21 mouse cellular contexts compared by ENCODE assay signal in genomic region chr13:24645146-24645545, GRCm38 (mm10).
DNase-seq lines count a peak whose midpoint lies in the region; ATAC-seq and TF ChIP-seq lines count a peak whose summit lies in the region.
"Had no signal": no experiment of that assay in that cellular context is flagged by ENCODE, and none has a peak within 500 bp of the region (broad histone marks: within the 10 kb centered on the region; RNA-seq: fewer than 3 reads in every experiment).

No protein-coding gene starts in this region.

- no peaks in the 10 kb centered on the region for H3K9me3 ChIP-seq in megakaryocyte, embryonic 14.5 days
- H3K9me3 ChIP-seq: embryonic facial prominence, embryonic 10.5 days; embryonic facial prominence, embryonic 12.5 days; forebrain, embryonic 13.5 days; forebrain, embryonic 15.5 days had no signal

- H3ac ChIP-seq in myocyte (ENCODE audit: control insufficient read depth, insufficient read length) = no peak overlapping the region

- H3K36me3 ChIP-seq in megakaryocyte, embryonic 14.5 days (replicated peaks; ENCODE audit: low read length) = peaks cover 92% of the 10 kb centered on the region
- no peaks in the 10 kb centered on the region for H3K36me3 ChIP-seq in myocyte (ENCODE audit: control insufficient read depth, insufficient read depth)
- H3K36me3 ChIP-seq: embryonic facial prominence, embryonic 10.5 days; embryonic facial prominence, embryonic 12.5 days; forebrain, embryonic 15.5 days had no signal

- ATAC-seq in frontal cortex, adult (ENCODE audit: low TSS enrichment) = 0 out of 2 replicates have a peak, but pooled peaks have one; percentile 28
- no peak for ATAC-seq in megakaryocyte, adult 5-6 weeks (ENCODE audit: poor library complexity, severe bottlenecking)
- ATAC-seq: activated CD4-positive, CD25-positive, alpha-beta regulatory T cell, adult 4 months; forebrain, embryonic 13.5 days; forebrain, embryonic 15.5 days had no signal

- no peak overlapping the region for H3K4me2 ChIP-seq in myocyte (ENCODE audit: low read depth)
- H3K4me2 ChIP-seq: embryonic facial prominence, embryonic 12.5 days; forebrain, embryonic 13.5 days; forebrain, embryonic 15.5 days had no signal

- peaks cover 99% of the 10 kb centered on the region for H3K4me1 ChIP-seq in megakaryocyte, embryonic 14.5 days
- H3K4me1 ChIP-seq: embryonic facial prominence, embryonic 12.5 days had no signal

- DNase-seq in frontal cortex, adult 2 months (ENCODE audit: extremely low spot score in 1 of 2, low spot score in 1 of 2) = no peak
- DNase-seq in A20 (ENCODE audit: low read depth, low spot score) = peak; percentile 38
- DNase-seq in natural killer cell, adult 2 months (ENCODE audit: low spot score in 2 of 2) = no peak
- DNase-seq in left cerebral cortex, postnatal 14 days (ENCODE audit: low spot score in 2 of 2) = no peak
- DNase-seq: adrenal gland, adult 8-10 months; adrenal gland, postnatal 14 days; adrenal gland, postnatal 36 days; cerebellum, adult 11-12 months; cerebellum, adult 2 months; cerebellum, adult 9-10 months; cerebellum, postnatal 10 days; cerebellum, postnatal 25 days had no signal

- H3K4me3 ChIP-seq in megakaryocyte, embryonic 14.5 days (replicated peaks) = peak overlapping the region; percentile 11
- H3K4me3 ChIP-seq in myocyte = no peak overlapping the region
- H3K4me3 ChIP-seq: embryonic facial prominence, embryonic 10.5 days; embryonic facial prominence, embryonic 12.5 days; forebrain, embryonic 13.5 days; forebrain, embryonic 15.5 days had no signal

- no peak for TF ChIP-seq POLR2A in myocyte (IDR thresholded peaks at IDR 0.05; ENCODE audit: insufficient read length, low read depth)

- no peaks in the 10 kb centered on the region for H3K27me3 ChIP-seq in megakaryocyte, embryonic 14.5 days (replicated peaks)
- H3K27me3 ChIP-seq in myocyte (ENCODE audit: control insufficient read depth, insufficient read depth, insufficient read length) = no peaks in the 10 kb centered on the region
- H3K27me3 ChIP-seq: embryonic facial prominence, embryonic 12.5 days; forebrain, embryonic 13.5 days; forebrain, embryonic 15.5 days had no signal

- H3K79me2 ChIP-seq in myocyte (ENCODE audit: control insufficient read depth, insufficient read depth) = no peaks in the 10 kb centered on the region

- intact Hi-C loops in left cerebral cortex, postnatal 14 days (cut with DNase I) = no loop called here

TF ChIP-seq in myocyte, 11 proteins besides CTCF, POLR2A, EP300 and RAD21:
- TF ChIP-seq TCF3 (IDR thresholded peaks at IDR 0.05; ENCODE audit: insufficient read length, low read depth) (no peak), CEBPB (IDR thresholded peaks at IDR 0.05; ENCODE audit: insufficient read depth, poor library complexity, severe bottlenecking) (no peak), POLR2AphosphoS2 (IDR thresholded peaks at IDR 0.05; ENCODE audit: insufficient read length, low read depth) (no peak), USF1 (IDR thresholded peaks at IDR 0.05; ENCODE audit: low read depth) (no peak), REST (IDR thresholded peaks at IDR 0.05; ENCODE audit: insufficient read depth, insufficient read length) (no peak), E2F4 (IDR thresholded peaks at IDR 0.05; ENCODE audit: insufficient read depth) (no peak), MYOD1 (IDR thresholded peaks at IDR 0.05; ENCODE audit: control insufficient read depth in 1 of 3, insufficient read length in 2 of 3, low read depth in 2 of 3) (peak in 2 of 3 experiments; percentile 75 to 83), SRF (IDR thresholded peaks at IDR 0.05; ENCODE audit: control insufficient read depth, insufficient read length, low read depth) (no peak), MYOG (IDR thresholded peaks at IDR 0.05; ENCODE audit: control insufficient read depth in 1 of 3, insufficient read depth in 1 of 3, insufficient read length in 2 of 3, low read depth in 2 of 3) (peak in 2 of 3 experiments; percentile 56 to 85), MAX (IDR thresholded peaks at IDR 0.05; ENCODE audit: low read depth) (no peak), TCF12 (IDR thresholded peaks at IDR 0.05; ENCODE audit: insufficient read depth, poor library complexity, severe bottlenecking) (peak; percentile 16)
